Mouse (Mus musculus) Patski (cell line): ENCODE data around the gene Zscan12. TPM values are rescaled to one million over a fixed set of nuclear protein-coding genes. Genes with fewer than 3 reads are reported as not detected.

ENCODE experiments used
- ATAC-seq: fragments of 100-300 bp; one replicate; pipeline ENCODE4 v1.8.0; 2021
- CTCF ChIA-PET: fragments of 350-600 bp; sonication (Branson Sonifier 250); formaldehyde crosslinking; loops from one replicate; lab custom pipeline; 2022; ENCODE audit warnings: inconsistent platforms; lab: Charles Lee
- POLR2A ChIA-PET: fragments of 350-600 bp; sonication (Branson Sonifier 250); formaldehyde crosslinking; loops from one replicate; lab custom pipeline; 2022; ENCODE audit warnings: antibody characterized with exemption, inconsistent platforms; lab: Charles Lee
- DNase-seq: peaks from one replicate; pipeline ENCODE4 v3.0.0-alpha.2; 2011; ENCODE audit warnings: low read depth, low spot score
- H3K27me3 ChIP-seq: fragments of 371-371 bp; one replicate; pipeline ENCODE4 v1.5.1; 2021
- CTCF ChIP-seq: fragments of 100-300 bp; IDR thresholded peaks from one replicate; pipeline ENCODE4 v1.5.1; 2021
- in situ Hi-C: fragments of 300-500 bp; cut with MboI; formaldehyde crosslinking; loops from 3 replicates; pipeline ENCODE4 v1.11.1; 2018; ENCODE audit warnings: low pct_unique_long_range_greater_than_20kb, mixed read lengths
- polyA plus RNA-seq: library from polyadenylated mRNA; unstranded; gene quantifications from one replicate; pipeline ENCODE4 v1.2.3, GENCODE M21; 2021

Gene Zscan12
- polyA plus RNA-seq, 1 experiment from 2014 or later: 10.4 TPM

- POLR2A ChIA-PET: no interaction called here
- no peak for TF ChIP-seq CTCF
- CTCF ChIA-PET: interaction anchor here (0.9 to 2.3 kb wide), 2 partner anchors 11 to 12 kb away, joined by 5 to 10 read pairs; no protein-coding TSS in a partner anchor
- in situ Hi-C loops: loop anchor here (25.0 kb wide), 1 partner anchor 622 kb away; the partner anchor contains the start of genes Hist1h2ag, Hist1h2ah, Hist1h2bj and Hist1h2bk
- ATAC-seq: no peak
- no peaks in the 10 kb centered on the region for H3K27me3 ChIP-seq
- no peak for DNase-seq
Measured at GRCm38 (mm10) chr13:21415266-21415665, 52.6 kb downstream of the Zscan12 start.

DNA sequence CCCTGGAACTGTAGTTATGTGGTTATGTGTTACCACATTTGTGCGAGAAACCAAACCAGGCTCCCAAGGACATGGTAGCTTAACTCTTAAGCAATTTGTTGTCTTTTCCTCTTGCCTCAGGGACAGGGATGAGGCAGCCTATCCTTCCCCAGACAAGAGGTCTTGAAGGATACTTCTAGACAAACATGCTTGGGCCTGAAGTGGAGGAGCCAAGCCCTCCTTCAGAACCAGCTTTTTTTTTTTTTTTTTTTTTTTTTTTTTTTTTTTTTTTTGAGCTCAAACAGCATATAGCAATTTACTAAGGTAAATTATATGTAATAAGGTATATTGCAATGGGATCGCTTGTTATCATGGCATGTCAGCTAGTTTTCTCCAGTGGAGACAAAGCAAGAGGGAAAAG, 53.1 kb downstream of the Zscan12 start:
- no peak for DNase-seq
- H3K27me3 ChIP-seq: no peaks in the 10 kb centered on the region
- TF ChIP-seq CTCF: no peak
- CTCF ChIA-PET: interaction anchor here (0.9 to 2.3 kb wide), 3 partner anchors 10 to 21 kb away, joined by 3 to 10 read pairs (median 5); no protein-coding TSS in a partner anchor
- in situ Hi-C loops: loop anchor here (25.0 kb wide), 1 partner anchor 622 kb away; the partner anchor contains the start of genes Hist1h2ag, Hist1h2ah, Hist1h2bj and Hist1h2bk
- POLR2A ChIA-PET: interaction anchor here (0.6 kb wide), 1 partner anchor 53 kb away, joined by 3 read pairs; no protein-coding TSS in a partner anchor
- peak; percentile 40 for ATAC-seq

DNA sequence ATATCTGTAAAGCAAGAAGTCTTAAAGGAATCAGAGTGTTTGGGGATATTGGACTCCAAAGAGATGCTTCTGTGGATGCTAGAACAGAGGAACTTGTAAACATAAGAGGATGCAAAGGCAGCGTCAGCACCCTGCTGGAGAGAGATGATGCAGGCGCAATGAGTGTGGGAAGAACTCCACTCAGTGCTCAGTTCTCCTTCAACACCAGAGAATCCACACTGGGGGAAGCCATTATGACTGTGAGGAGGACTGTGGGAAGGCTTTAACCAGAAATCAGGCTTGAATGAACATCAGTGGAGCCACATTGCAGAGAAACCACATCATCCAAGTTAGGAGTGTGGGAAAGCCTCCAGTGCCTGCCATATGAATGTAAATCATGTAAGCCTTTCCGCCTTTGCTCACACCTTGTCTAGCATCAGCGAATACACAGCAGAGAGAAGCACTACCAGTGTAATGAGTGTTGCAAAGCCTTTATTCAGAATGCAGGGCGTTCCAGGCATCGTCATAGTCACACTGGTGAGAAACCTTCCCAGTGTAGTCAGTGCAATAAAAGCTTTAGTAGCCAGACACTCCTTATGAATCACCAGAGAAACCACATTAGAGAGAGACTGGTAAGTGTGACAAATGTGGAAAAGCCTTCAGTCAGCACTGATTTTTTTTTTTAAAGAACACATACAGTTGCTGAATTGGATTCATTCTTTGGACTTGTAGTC, 54.8 kb downstream of the Zscan12 start:
- H3K27me3 ChIP-seq: no peaks in the 10 kb centered on the region
- in situ Hi-C loops: loop anchor here (25.0 kb wide), 1 partner anchor 620 kb away; the partner anchor contains the start of genes Hist1h2ag, Hist1h2ah, Hist1h2bj and Hist1h2bk
- peak; percentile 95 for ATAC-seq
- peak; percentile 80 for DNase-seq
- CTCF ChIA-PET: interaction anchor here (2.3 kb wide), 1 partner anchor 14 kb away, joined by 10 read pairs; no protein-coding TSS in a partner anchor
- no peak for TF ChIP-seq CTCF
- POLR2A ChIA-PET: interaction anchor here (0.7 kb wide), 1 partner anchor 21 kb away, joined by 3 read pairs; no protein-coding TSS in a partner anchor

DNA sequence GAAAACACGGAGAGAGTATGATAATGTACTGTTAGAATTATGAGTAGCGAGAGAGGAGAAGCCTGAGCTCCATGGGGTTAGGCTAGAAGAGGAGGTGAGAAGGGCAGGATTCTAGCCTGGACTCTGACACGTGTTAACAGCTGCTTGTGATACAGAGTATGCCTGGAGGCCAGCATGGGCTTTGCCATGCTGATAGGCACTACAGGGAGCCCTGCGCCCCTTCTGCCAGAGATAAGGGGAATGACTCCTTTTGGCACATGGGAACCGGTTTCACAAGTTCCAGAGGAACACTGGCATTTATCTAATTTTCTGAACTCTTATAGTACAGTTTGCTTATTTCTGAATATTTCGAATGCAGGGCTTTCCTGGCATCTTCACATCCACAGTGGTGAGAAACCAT, 56.2 kb downstream of the Zscan12 start:
- TF ChIP-seq CTCF: no peak
- in situ Hi-C loops: loop anchor here (25.0 kb wide), 1 partner anchor 618 kb away; the partner anchor contains the start of genes Hist1h2ag, Hist1h2ah, Hist1h2bj and Hist1h2bk
- ATAC-seq (no peak), DNase-seq (no peak)
- POLR2A ChIA-PET: no interaction called here
- CTCF ChIA-PET: no interaction called here
- H3K27me3 ChIP-seq: no peaks in the 10 kb centered on the region

Other genes with a start within 250 kb of the Zscan12 start
- gene Olfr263, start 233.2 kb upstream of the Zscan12 start, polyA plus RNA-seq: not detected
- not detected for gene Olfr1368, start 217.0 kb upstream of the Zscan12 start, polyA plus RNA-seq
- gene Trim27, start 183.4 kb upstream of the Zscan12 start, polyA plus RNA-seq: 57.8 TPM
- gene Gpx5, start 70.1 kb upstream of the Zscan12 start, polyA plus RNA-seq: not detected
- gene Gpx6, start 50.7 kb upstream of the Zscan12 start, polyA plus RNA-seq: not detected
- not detected for gene Olfr1367, start 15.9 kb upstream of the Zscan12 start, polyA plus RNA-seq
- gene Zkscan3, start 39.9 kb downstream of the Zscan12 start, polyA plus RNA-seq: 54.0 TPM
- gene Pgbd1, start 78.2 kb downstream of the Zscan12 start, polyA plus RNA-seq: 0.17 TPM
- gene Zscan26, start 90.9 kb downstream of the Zscan12 start, polyA plus RNA-seq: 25.5 TPM
- gene Nkapl, start 105.7 kb downstream of the Zscan12 start, polyA plus RNA-seq: 0.42 TPM
- gene Zkscan4, start 116.1 kb downstream of the Zscan12 start, polyA plus RNA-seq: 2.5 TPM
- not detected for gene Gm10065, start 116.6 kb downstream of the Zscan12 start, polyA plus RNA-seq
- 34.4 TPM for gene AK157302, start 132.4 kb downstream of the Zscan12 start, polyA plus RNA-seq
- 416 TPM for gene Gm11273, start 138.6 kb downstream of the Zscan12 start, polyA plus RNA-seq
- gene Zkscan8, start 168.3 kb downstream of the Zscan12 start, polyA plus RNA-seq: 12.5 TPM
- gene Olfr1366, start 180.0 kb downstream of the Zscan12 start, polyA plus RNA-seq: 0.01 TPM
- 0.09 TPM for gene Olfr1535, start 197.1 kb downstream of the Zscan12 start, polyA plus RNA-seq
- gene Olfr1364, start 218.9 kb downstream of the Zscan12 start, polyA plus RNA-seq: not detected